Mouse (Mus musculus) lung, postnatal 0 days (tissue): Measurements from ENCODE around the gene Slc16a12. TPM values are rescaled to one million over a fixed set of nuclear protein-coding genes. Genes with fewer than 3 reads are reported as not detected.

ENCODE experiments used
- ATAC-seq: fragments of 200-750 bp; cut with Nextera tagmentation; 2 replicates; pipeline ENCODE4 v1.8.0; 2017; ENCODE audit warnings: moderate library complexity
- DNase-seq: peaks from one replicate; pipeline ENCODE4 v3.0.0-alpha.2; 2016; ENCODE audit warnings: low spot score
- H3K27ac ChIP-seq: fragments of 300-500 bp; sonication (generic); 2 replicates; pipeline ENCODE4 v1.5.1; 2014; ENCODE audit warnings: antibody characterized with exemption, mild to moderate bottlenecking, low read length, mixed read lengths
- H3K27me3 ChIP-seq: fragments of 300-500 bp; sonication (generic); replicated peaks from 2 replicates; pipeline ENCODE4 v1.6.1; 2014; ENCODE audit warnings: low read length, mixed read lengths; ENCODE audit not compliant: insufficient read depth
- H3K36me3 ChIP-seq: fragments of 300-500 bp; sonication (generic); 2 replicates; pipeline ENCODE4 v1.6.1; 2014; ENCODE audit warnings: low read length, mixed read lengths; ENCODE audit not compliant: insufficient read depth
- H3K4me1 ChIP-seq: fragments of 300-500 bp; sonication (generic); 2 replicates; pipeline ENCODE4 v1.6.1; 2014; ENCODE audit warnings: antibody characterized with exemption, low read depth, low read length, mixed read lengths; ENCODE audit not compliant: insufficient read depth
- H3K4me2 ChIP-seq: fragments of 300-500 bp; sonication (generic); replicated peaks from 2 replicates; pipeline ENCODE4 v1.6.1; 2014; ENCODE audit warnings: low read depth, mild to moderate bottlenecking, low read length, moderate library complexity, mixed read lengths
- H3K4me3 ChIP-seq: fragments of 300-500 bp; sonication (generic); 2 replicates; pipeline ENCODE4 v1.5.1; 2014; ENCODE audit warnings: low read depth, low read length
- H3K9ac ChIP-seq: fragments of 300-500 bp; sonication (generic); replicated peaks from 2 replicates; pipeline ENCODE4 v1.6.1; 2014; ENCODE audit warnings: low read depth, mild to moderate bottlenecking
- H3K9me3 ChIP-seq: fragments of 300-500 bp; sonication (generic); 2 replicates; pipeline ENCODE4 v1.6.1; 2016; ENCODE audit warnings: low read length, mixed read lengths
- CTCF ChIP-seq: IDR thresholded peaks from 2 replicates; pipeline ENCODE4 v1.5.1; 2016; ENCODE audit warnings: antibody characterized with exemption, mild to moderate bottlenecking
- EP300 ChIP-seq: IDR thresholded peaks from 2 replicates; pipeline ENCODE4 v1.6.1; 2016; ENCODE audit warnings: antibody characterized with exemption, mild to moderate bottlenecking, control low read depth
- WGBS: fragments of 180-500 bp; shearing (Covaris S2); extraction: QIAGEN DNeasy Blood & Tissue Kit; methylation state at CpG from one replicate; pipeline ENCODE4 v1.1.7; 2014; 5-methylcytosine and 5-hydroxymethylcytosine counted together
- microRNA-seq: library from miRNA; unstranded; fragments of <30 nt; microRNA quantifications from one replicate; pipeline ENCODE4, GENCODE M21; 2016
- polyA plus RNA-seq: library from polyadenylated mRNA; unstranded; fragments of >200 nt; fragmentation: Nextera tagmentation; extraction: Ambion mirVana; gene quantifications from 2 replicates; pipeline ENCODE4 v1.2.1, GENCODE M21; 2015

The Slc16a12 gene
- polyA plus RNA-seq, 1 experiment from 2014 or later: 9.4 TPM

DNA sequence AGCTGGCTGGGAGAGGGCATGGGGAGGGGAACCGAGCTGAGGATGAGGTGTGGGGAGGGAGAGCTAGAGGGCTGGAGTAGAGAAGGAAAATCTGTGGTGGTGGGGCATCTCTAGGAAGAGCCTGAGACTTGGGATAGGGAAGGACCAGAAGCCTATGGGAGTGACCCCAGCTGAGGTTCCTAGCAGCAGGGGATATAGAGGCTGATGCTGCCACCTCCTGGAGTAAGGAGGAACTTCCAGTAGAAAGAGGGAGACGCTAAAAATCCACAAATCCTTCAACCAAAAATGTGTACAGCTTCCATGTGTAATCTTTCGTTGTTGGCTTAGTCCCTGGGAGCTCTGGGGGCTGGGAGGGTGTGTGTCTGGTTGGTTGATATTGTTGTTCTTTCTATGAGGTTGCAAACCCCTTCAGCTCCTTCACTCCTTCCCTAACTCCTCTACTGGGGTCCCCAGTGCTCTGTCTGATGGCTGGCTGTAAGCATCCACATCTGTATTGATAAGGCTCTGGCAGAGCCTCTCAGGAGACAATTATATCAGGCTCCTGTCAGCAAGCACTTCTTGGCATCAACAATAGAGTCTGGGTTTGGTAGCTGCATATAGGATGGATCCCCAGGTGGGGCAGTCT is 110.0 kb downstream of the Slc16a12 start:
- no peak overlapping the region for H3K4me3 ChIP-seq
- ATAC-seq: peak; percentile 68
- 6% methylated on average over 3 of the region's 3 CpGs for WGBS
- no peaks in the 10 kb centered on the region for H3K9me3 ChIP-seq
- H3K9ac ChIP-seq: no peak overlapping the region
- H3K36me3 ChIP-seq: no peaks in the 10 kb centered on the region
- H3K4me1 ChIP-seq: no peaks in the 10 kb centered on the region
- no peaks in the 10 kb centered on the region for H3K27me3 ChIP-seq
- no peak overlapping the region for H3K27ac ChIP-seq
- peak; percentile 79 for DNase-seq
- no peak overlapping the region for H3K4me2 ChIP-seq
- TF ChIP-seq EP300: no peak
- peak; percentile 89 for TF ChIP-seq CTCF

DNA sequence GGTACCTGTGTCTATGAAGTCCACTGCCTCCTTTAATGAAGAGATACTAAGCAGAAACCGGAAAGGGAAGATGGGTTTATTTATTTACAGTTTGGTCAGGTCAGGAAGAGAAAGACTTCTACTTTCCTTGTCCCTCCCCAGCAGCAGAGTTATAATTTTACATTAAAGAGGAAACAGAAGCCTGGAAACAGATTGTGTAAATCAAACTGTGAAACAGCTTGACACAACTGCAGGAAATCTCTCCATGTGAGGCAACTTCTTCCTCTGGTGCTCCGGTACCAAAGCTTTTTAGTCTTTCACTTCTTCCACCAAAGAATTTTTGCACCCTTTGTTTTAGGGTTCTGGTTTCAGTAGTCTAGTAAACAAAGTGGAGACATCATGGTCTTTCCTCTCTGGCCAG is 113.6 kb downstream of the Slc16a12 start:
- WGBS: 44% methylated on average over 2 of the region's 2 CpGs

DNA sequence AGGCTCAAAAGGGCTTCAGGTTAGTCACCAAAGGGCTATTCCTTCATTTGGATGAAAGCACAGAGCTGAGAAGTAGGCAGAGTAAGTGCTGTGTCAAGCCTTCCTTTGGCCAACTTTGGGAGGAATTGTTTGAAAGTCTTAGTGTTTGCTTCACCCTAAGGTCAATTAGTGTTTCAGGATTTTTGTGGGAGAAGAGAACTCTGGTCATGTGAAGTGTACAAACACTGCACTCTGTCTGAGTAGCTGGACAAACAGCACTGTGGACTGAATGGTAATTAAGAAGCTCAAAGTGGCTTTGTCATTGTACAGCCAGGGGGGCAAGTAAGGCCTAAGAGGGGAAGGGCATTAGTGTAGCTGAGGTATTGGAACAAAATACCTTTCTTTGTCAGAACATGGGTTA is 115.6 kb downstream of the Slc16a12 start:
- Histone ChIP-seq H3K27ac (no peak overlapping the region), H3K4me1 (no peaks in the 10 kb centered on the region), H3K9me3 (no peaks in the 10 kb centered on the region), H3K36me3 (no peaks in the 10 kb centered on the region), H3K4me2 (no peak overlapping the region), H3K9ac (no peak overlapping the region), H3K27me3 (no peaks in the 10 kb centered on the region), H3K4me3 (no peak overlapping the region)
- ATAC-seq (peak; percentile 97), DNase-seq (peak; percentile 91)
- TF ChIP-seq EP300: peak; percentile 97
- no peak for TF ChIP-seq CTCF

More for the DNA sequence above, 113.6 kb downstream of the Slc16a12 start:
- Histone ChIP-seq H3K36me3 (no peaks in the 10 kb centered on the region), H3K4me1 (no peaks in the 10 kb centered on the region), H3K4me2 (no peak overlapping the region), H3K4me3 (no peak overlapping the region), H3K27ac (no peak overlapping the region), H3K9me3 (no peaks in the 10 kb centered on the region), H3K9ac (no peak overlapping the region), H3K27me3 (no peaks in the 10 kb centered on the region)
- TF ChIP-seq CTCF (no peak), EP300 (no peak)
- no peak for ATAC-seq
- DNase-seq: no peak

DNA sequence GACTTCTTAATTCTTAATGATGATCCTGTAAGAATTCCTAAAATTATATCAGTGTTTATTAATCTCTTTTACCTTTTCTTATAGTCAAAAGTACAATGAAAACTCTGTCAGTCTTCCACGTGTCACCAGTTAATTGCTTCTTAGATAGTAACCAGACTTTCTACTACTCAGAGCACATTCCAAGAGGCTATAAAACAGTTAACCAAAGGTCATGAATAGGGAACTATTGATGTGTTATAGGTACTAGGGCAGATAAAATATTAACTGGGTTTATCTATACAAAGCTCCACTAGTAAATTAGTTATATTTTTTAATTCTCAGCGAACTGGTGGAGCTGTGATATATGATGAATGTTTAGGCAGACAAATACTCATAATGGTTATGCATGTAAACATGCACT is 119.6 kb downstream of the Slc16a12 start:
- Histone ChIP-seq H3K9me3 (no peaks in the 10 kb centered on the region), H3K27ac (no peak overlapping the region), H3K27me3 (no peaks in the 10 kb centered on the region), H3K4me3 (no peak overlapping the region), H3K4me1 (no peaks in the 10 kb centered on the region), H3K4me2 (no peak overlapping the region), H3K36me3 (no peaks in the 10 kb centered on the region), H3K9ac (no peak overlapping the region)
- TF ChIP-seq EP300 (no peak), CTCF (no peak)
- DNase-seq (no peak), ATAC-seq (no peak)
- 80% methylated on average over 2 of the region's 2 CpGs for WGBS

DNA sequence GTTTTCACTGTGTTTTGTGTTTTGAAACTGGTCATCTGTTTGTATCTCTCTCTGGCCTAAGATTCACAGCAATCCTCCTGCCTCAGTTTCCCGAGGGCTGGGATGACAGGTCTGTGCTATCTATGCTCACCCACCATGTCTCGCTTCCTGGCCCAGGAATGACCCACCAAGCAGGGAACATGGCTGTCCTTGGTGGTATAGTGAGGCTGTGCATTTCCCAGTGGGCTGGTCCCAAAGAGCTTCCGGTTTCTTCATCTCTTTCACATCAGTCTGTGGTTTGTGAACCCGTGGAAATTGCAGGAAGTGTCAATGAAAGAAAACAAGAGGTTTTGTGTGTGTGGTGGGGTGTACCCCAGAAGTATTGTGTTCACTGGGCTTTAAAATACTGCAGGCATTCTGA is 122.4 kb downstream of the Slc16a12 start:
- no peak overlapping the region for H3K4me3 ChIP-seq
- TF ChIP-seq EP300: no peak
- TF ChIP-seq CTCF: no peak
- no peak overlapping the region for H3K4me2 ChIP-seq
- WGBS: 76% methylated on average over 4 of the region's 4 CpGs
- ATAC-seq (no peak), DNase-seq (no peak)
- H3K27ac ChIP-seq: no peak overlapping the region
- H3K4me1 ChIP-seq: no peaks in the 10 kb centered on the region
- H3K9me3 ChIP-seq: no peaks in the 10 kb centered on the region
- H3K36me3 ChIP-seq: no peaks in the 10 kb centered on the region
- H3K9ac ChIP-seq: no peak overlapping the region
- H3K27me3 ChIP-seq: no peaks in the 10 kb centered on the region

DNA sequence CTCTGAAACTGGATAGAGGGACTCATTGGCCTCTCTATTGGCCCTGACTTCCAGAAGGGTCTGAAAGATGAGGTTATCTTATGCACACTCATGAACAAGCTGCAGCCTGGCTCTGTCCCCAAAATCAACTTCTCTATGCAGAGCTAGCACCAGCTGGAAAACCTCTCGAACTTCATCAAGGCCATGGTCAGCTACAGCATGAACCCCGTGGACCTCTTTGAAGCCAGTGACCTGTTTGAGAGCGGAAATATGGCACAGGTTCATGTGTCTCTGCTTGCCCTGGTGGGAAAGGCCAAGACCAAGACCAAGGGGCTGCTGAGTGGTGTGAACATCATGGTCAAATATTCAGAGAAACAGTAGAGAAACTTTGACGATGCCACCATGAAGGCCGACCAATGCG is 123.3 kb downstream of the Slc16a12 start:
- no peaks in the 10 kb centered on the region for H3K36me3 ChIP-seq
- H3K4me3 ChIP-seq: no peak overlapping the region
- H3K9ac ChIP-seq: no peak overlapping the region
- no peak overlapping the region for H3K4me2 ChIP-seq
- no peaks in the 10 kb centered on the region for H3K9me3 ChIP-seq
- H3K27me3 ChIP-seq: no peaks in the 10 kb centered on the region
- ATAC-seq: no peak
- WGBS: 88% methylated on average over 6 of the region's 6 CpGs
- H3K27ac ChIP-seq: no peak overlapping the region
- TF ChIP-seq CTCF (no peak), EP300 (no peak)
- H3K4me1 ChIP-seq: no peaks in the 10 kb centered on the region
- no peak for DNase-seq

DNA sequence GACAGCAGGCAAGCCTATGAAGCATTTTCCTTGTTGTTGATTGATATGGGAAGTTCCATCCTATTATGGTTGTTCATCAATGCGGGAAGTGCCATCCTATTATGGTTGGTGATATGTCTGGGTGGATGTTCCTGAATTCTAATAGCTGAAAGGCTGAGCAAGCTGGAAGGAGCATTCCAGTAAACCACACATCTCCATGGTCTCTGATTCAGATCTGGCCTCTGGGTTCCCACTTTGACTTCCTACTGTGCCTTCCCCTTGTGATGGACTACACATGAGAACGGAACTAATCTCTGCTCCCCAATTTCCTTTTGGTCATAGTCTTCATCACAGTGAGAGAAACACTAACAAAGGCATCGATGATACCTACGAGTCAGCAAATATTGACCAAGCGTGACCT is 126.2 kb downstream of the Slc16a12 start:
- Histone ChIP-seq H3K9ac (no peak overlapping the region), H3K4me3 (no peak overlapping the region), H3K4me1 (no peaks in the 10 kb centered on the region), H3K4me2 (no peak overlapping the region), H3K36me3 (no peaks in the 10 kb centered on the region), H3K27ac (no peak overlapping the region), H3K27me3 (no peaks in the 10 kb centered on the region), H3K9me3 (no peaks in the 10 kb centered on the region)
- no peak for DNase-seq
- TF ChIP-seq EP300 (no peak), CTCF (no peak)
- WGBS: 74% methylated on average over 5 of the region's 5 CpGs
- no peak for ATAC-seq

Small RNA genes within 50 kb of the gene (microRNA-seq; reads per million reads assigned to microRNA genes)
- not detected for gene Gm27476

Other genes starting within 250 kb of the Slc16a12 start
- 46.4 and 54.9 TPM in 2 replicates for gene Lipa, start 219.8 kb downstream of the Slc16a12 start, polyA plus RNA-seq
- gene Ifit2, start 196.6 kb downstream of the Slc16a12 start, polyA plus RNA-seq: 9.1 and 10.7 TPM in 2 replicates
- gene Ifit3, start 163.8 kb downstream of the Slc16a12 start, polyA plus RNA-seq: 7.1 and 9.6 TPM in 2 replicates
- 0.90 and 1.1 TPM in 2 replicates for gene Ifit1bl1, start 145.3 kb downstream of the Slc16a12 start, polyA plus RNA-seq
- 2.0 and 2.3 TPM in 2 replicates for gene Ifit3b, start 139.3 kb downstream of the Slc16a12 start, polyA plus RNA-seq
- gene Ifit1bl2, start 106.5 kb downstream of the Slc16a12 start, polyA plus RNA-seq: 0.46 and 0.54 TPM in 2 replicates
- 2.7 and 3.8 TPM in 2 replicates for gene Ifit1, start 106.4 kb downstream of the Slc16a12 start, polyA plus RNA-seq
- gene Pank1, start 132.2 kb upstream of the Slc16a12 start, polyA plus RNA-seq: 5.6 and 8.1 TPM in 2 replicates
- gene Kif20b, start 175.1 kb upstream of the Slc16a12 start, polyA plus RNA-seq: 4.2 and 7.8 TPM in 2 replicates